Mouse (Mus musculus): ENCODE results near the gene Elf2. TPM values are rescaled to one million over a fixed set of nuclear protein-coding genes. Genes with fewer than 3 reads are reported as not detected.
A peak's percentile ranks its signal among the peaks of the same experiment; 100 is the strongest.
"Not testable (repeated sequence)": the region's sequence is repeated elsewhere in the genome, so short reads cannot be mapped to it uniquely, and the experiment has no call there.

The Elf2 gene
- polyA plus RNA-seq, 1 experiment from 2014 or later = 44.2 TPM

DNA sequence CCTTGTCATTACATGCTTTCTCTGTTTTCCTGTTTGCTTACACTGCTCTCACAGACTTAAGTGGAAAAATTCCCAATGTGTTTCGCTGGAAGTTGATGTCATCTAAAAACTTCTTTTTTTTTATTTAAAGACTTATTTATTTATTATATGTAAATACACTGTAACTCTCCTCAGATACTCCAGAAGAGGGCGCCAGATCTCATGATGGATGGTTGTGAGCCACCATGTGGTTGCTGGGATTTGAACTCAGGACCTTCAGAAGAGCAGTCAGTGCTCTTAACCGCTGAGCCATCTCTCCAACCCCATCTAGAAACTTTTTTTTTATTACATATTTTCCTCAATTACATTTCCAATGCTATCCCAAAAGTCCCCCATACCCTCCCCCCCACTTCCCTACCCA is 22.4 kb downstream of the Elf2 start:
- H3K27ac ChIP-seq, H3K4me1 ChIP-seq: not testable (repeated sequence)
- H3K36me3 ChIP-seq (replicated peaks) = peaks cover 68% of the 10 kb centered on the region

GRCm38 (mm10) chr3:51316876-51317275 is 23.6 kb downstream of the Elf2 start:
- H3K27ac ChIP-seq = no peak overlapping the region
- peaks cover under 1% of the 10 kb centered on the region; the same call in 1 of the 2 replicates for H3K4me1 ChIP-seq
- H3K4me3 ChIP-seq = no peak overlapping the region
- no peaks in the 10 kb centered on the region for H3K27me3 ChIP-seq (ENCODE audit: poor library complexity, severe bottlenecking)
- no peaks in the 10 kb centered on the region for H3K9me3 ChIP-seq
- peaks cover 61% of the 10 kb centered on the region for H3K36me3 ChIP-seq (replicated peaks)
- no peak for DNase-seq (ENCODE audit: extremely low spot score, low spot score)
- 90% methylated on average over 10 of the region's 10 CpGs for WGBS

More for the DNA sequence above, 22.4 kb downstream of the Elf2 start:
- not testable (repeated sequence) for H3K4me3 ChIP-seq; DNase-seq (ENCODE audit: extremely low spot score, low spot score); H3K27me3 ChIP-seq (ENCODE audit: poor library complexity, severe bottlenecking); H3K9me3 ChIP-seq
- WGBS = 90% methylated on average over 3 of the region's 3 CpGs

DNA sequence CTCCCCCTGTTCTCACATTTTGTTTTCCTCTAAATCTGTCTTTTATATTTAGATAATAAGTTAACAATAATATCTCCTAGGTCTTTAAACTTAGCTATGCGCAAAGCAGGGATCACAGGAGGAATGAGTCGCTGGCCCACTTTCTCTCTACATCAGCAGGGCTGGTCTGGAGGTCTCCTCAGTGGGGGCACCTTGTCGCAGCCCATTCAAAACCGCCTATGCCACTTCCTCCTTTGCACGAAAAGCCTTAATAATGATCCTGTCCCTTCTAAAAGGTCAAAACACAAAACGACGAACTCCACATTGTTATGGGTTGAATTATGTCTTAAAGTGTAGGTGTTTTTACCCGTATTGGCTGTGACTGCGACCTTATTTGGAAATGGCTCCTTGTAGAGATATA is 28.8 kb downstream of the Elf2 start:
- peaks cover 3% of the 10 kb centered on the region; the same call in 1 of the 2 replicates for H3K9me3 ChIP-seq
- peaks cover 37% of the 10 kb centered on the region for H3K36me3 ChIP-seq (replicated peaks)
- no peaks in the 10 kb centered on the region for H3K27me3 ChIP-seq (ENCODE audit: poor library complexity, severe bottlenecking)
- H3K27ac ChIP-seq = no peak overlapping the region
- 50% methylated on average over 9 of the region's 9 CpGs for WGBS
- H3K4me3 ChIP-seq = no peak overlapping the region
- DNase-seq (ENCODE audit: extremely low spot score, low spot score) = no peak
- peaks cover 21% of the 10 kb centered on the region for H3K4me1 ChIP-seq

DNA sequence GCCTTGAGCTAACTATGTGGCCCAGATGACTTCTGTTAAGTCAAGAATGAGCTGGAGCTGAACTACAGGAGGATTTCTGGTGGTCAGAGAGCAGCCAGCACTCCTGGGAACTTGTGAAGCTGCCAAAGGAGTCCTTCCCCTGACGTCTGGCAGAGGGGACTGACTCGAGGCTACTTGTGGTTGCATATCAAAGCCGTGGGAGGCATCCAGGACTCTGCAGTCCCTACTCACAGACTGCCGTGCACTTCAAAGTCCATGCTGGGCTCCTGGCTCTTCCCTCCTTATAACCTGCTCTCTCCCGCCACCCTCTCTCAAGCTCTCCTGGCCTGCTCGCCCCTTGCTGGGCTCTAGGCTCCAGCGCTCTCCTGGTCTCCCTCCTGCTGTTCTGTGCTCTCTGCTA is 30.4 kb downstream of the Elf2 start:
- Histone ChIP-seq H3K27me3 (ENCODE audit: poor library complexity, severe bottlenecking) (no peaks in the 10 kb centered on the region), H3K27ac (0 out of 2 replicates have a peak overlapping the region, but pooled peaks have one; percentile 40), H3K4me1 (peaks cover 21% of the 10 kb centered on the region), H3K36me3 (replicated peaks) (peaks cover 49% of the 10 kb centered on the region), H3K9me3 (peaks cover 3% of the 10 kb centered on the region; the same call in 1 of the 2 replicates), H3K4me3 (no peak overlapping the region)
- WGBS = 55% methylated on average over 7 of the region's 7 CpGs
- no peak for DNase-seq (ENCODE audit: extremely low spot score, low spot score)

DNA sequence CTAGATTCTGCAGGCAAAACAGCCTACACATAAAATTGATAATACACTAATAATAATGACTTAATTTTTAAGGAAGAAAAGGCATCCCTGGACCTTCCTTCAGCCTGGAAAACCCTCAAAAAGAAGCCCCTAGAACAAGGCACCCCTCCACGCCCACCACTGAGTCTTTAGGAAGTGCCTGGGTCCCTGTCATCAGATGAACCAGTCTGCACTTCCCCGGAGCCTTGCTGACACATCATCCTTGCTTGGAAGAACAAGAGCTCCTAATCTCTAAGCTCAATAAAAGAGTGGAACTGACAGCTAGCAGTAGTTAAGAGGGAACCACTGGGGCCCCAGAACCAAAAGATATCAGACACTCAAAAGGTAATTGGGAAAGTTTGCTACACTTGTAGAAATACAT is 33.8 kb downstream of the Elf2 start:
- no peak for DNase-seq (ENCODE audit: extremely low spot score, low spot score)
- peaks cover 50% of the 10 kb centered on the region for H3K36me3 ChIP-seq (replicated peaks)
- 89% methylated on average over 2 of the region's 2 CpGs for WGBS

GRCm38 (mm10) chr3:51305961-51306360 is 34.5 kb downstream of the Elf2 start:
- Histone ChIP-seq H3K4me1 (peaks cover 11% of the 10 kb centered on the region), H3K4me3 (no peak overlapping the region), H3K9me3 (peaks cover 3% of the 10 kb centered on the region; the same call in 1 of the 2 replicates), H3K27me3 (ENCODE audit: poor library complexity, severe bottlenecking) (no peaks in the 10 kb centered on the region), H3K36me3 (replicated peaks) (peaks cover 56% of the 10 kb centered on the region), H3K27ac (no peak overlapping the region)
- DNase-seq (ENCODE audit: extremely low spot score, low spot score) = no peak
- 88% methylated on average over 8 of the region's 8 CpGs for WGBS

More for the DNA sequence above, 33.8 kb downstream of the Elf2 start:
- no peak overlapping the region for H3K4me3 ChIP-seq
- H3K9me3 ChIP-seq = peaks cover 3% of the 10 kb centered on the region; the same call in 1 of the 2 replicates
- H3K27me3 ChIP-seq (ENCODE audit: poor library complexity, severe bottlenecking) = no peaks in the 10 kb centered on the region
- H3K4me1 ChIP-seq = peaks cover 18% of the 10 kb centered on the region
- H3K27ac ChIP-seq = no peak overlapping the region

DNA sequence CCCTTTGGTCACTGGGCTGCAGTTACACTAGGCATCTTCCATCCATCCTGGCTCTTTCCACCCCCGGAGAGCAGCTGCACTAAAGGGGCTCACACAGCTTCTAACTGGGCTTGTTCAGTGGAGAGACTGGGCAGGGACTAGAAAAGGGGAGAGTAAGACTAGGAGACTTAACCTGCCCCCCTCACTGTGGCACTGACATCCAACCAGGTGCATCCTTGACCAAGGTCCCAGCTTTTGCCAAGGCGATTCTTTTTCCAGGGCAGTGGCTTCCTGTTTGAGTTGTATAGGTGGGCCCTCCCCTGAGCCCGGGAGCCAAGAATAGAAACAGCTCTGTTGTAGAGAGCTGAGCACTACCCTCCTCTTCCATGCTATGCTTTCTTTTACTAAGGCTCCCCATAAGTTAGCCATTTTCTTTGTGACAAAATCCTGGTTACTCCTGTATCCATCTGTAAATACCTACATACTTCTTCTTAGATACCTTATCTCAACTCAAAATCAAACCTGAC is 37.4 kb downstream of the Elf2 start:
- Histone ChIP-seq H3K9me3 (peaks cover 3% of the 10 kb centered on the region; the same call in 1 of the 2 replicates), H3K4me1 (no peaks in the 10 kb centered on the region), H3K27me3 (ENCODE audit: poor library complexity, severe bottlenecking) (no peaks in the 10 kb centered on the region), H3K27ac (no peak overlapping the region), H3K4me3 (no peak overlapping the region), H3K36me3 (replicated peaks) (peaks cover 51% of the 10 kb centered on the region)
- whole genome bisulfite sequencing = 86% methylated on average over 3 of the region's 3 CpGs
- DNase-seq (ENCODE audit: extremely low spot score, low spot score) = no peak

GRCm38 (mm10) chr3:51301583-51301982 is 38.9 kb downstream of the Elf2 start:
- 86% methylated on average over 6 of the region's 6 CpGs for WGBS
- Histone ChIP-seq H3K27ac (no peak overlapping the region), H3K4me1 (0 out of 2 replicates have a peak, but pooled peaks cover 1% of the 10 kb centered on the region), H3K27me3 (ENCODE audit: poor library complexity, severe bottlenecking) (no peaks in the 10 kb centered on the region), H3K4me3 (no peak overlapping the region), H3K9me3 (no peaks in the 10 kb centered on the region; the same call in 1 of the 2 replicates), H3K36me3 (replicated peaks) (peaks cover 53% of the 10 kb centered on the region)
- DNase-seq (ENCODE audit: extremely low spot score, low spot score) = no peak

DNA sequence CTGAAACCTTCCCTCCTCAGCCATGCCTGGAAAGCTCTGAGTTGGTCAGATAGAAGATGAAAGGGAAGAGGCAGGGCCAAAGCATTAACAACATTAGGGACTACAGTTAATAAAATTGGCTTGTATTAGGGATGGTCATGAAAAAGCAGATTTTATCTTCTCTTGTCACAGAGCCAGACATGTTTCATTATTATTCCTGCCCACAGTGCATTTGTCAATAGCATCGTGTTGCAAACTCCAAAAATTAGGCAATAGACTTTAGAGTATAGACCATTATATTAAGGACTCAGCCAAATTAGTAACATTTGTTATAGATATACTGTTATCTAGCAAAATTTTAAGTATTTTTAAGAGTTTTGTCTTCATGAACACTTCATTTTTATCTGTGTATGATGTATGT is 43.7 kb downstream of the Elf2 start:
- Histone ChIP-seq H3K27ac (no peak overlapping the region), H3K36me3 (replicated peaks) (peaks cover 46% of the 10 kb centered on the region), H3K4me3 (no peak overlapping the region), H3K27me3 (ENCODE audit: poor library complexity, severe bottlenecking) (no peaks in the 10 kb centered on the region), H3K9me3 (no peaks in the 10 kb centered on the region; the same call in 1 of the 2 replicates), H3K4me1 (0 out of 2 replicates have a peak, but pooled peaks cover 2% of the 10 kb centered on the region)
- 84% methylated on average over 1 of the region's 1 CpGs for WGBS
- DNase-seq (ENCODE audit: extremely low spot score, low spot score) = no peak

DNA sequence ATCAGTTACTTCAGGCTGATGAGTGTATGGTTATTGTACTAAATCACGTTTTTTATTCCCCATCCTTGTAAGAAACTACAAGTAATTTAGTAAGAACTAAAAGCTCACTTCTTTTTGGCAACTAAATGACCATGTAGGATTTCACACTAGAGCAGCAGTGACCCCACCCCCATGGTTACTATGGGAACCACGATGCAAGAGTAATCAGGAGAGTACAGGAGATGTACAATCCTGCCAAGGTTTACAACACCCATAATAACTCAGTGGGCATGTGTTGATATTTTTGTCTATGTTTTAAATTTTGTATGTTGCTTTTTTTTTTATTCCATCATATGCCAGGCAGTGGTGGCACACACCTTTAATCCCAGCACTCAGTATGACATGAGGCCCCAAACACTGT is 45.2 kb downstream of the Elf2 start:
- 79% methylated on average over 2 of the region's 2 CpGs for WGBS
- no peak for DNase-seq (ENCODE audit: extremely low spot score, low spot score)
- 0 out of 2 replicates have a peak, but pooled peaks cover 2% of the 10 kb centered on the region for H3K4me1 ChIP-seq
- H3K36me3 ChIP-seq (replicated peaks) = peaks cover 36% of the 10 kb centered on the region
- no peak overlapping the region for H3K4me3 ChIP-seq
- no peak overlapping the region for H3K27ac ChIP-seq
- H3K9me3 ChIP-seq = no peaks in the 10 kb centered on the region
- H3K27me3 ChIP-seq (ENCODE audit: poor library complexity, severe bottlenecking) = no peaks in the 10 kb centered on the region

DNA sequence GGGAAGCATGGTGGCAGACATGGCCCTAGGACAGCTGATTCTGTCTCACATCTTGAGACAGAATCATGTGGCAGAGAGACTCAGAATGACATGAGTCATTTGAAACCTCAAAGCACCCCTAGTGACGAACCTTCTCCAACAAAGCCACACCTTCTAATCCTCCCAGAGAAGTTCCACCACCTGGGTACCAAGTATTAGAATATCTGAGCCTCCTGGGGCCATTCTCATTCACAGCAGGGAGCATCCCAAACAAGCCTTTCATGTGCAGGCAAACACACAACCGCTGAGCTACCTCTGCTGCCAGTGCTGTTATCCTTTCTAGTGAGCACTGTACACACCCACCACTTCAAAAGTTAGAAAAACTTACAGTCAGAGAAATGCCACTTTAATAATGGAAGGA is 46.2 kb downstream of the Elf2 start:
- Histone ChIP-seq H3K9me3 (no peaks in the 10 kb centered on the region), H3K36me3 (replicated peaks) (peaks cover 31% of the 10 kb centered on the region), H3K4me3 (no peak overlapping the region), H3K27ac (no peak overlapping the region), H3K27me3 (ENCODE audit: poor library complexity, severe bottlenecking) (no peaks in the 10 kb centered on the region), H3K4me1 (0 out of 2 replicates have a peak, but pooled peaks cover 2% of the 10 kb centered on the region)
- no peak for DNase-seq (ENCODE audit: extremely low spot score, low spot score)
- WGBS = 44% methylated on average over 2 of the region's 2 CpGs

DNA sequence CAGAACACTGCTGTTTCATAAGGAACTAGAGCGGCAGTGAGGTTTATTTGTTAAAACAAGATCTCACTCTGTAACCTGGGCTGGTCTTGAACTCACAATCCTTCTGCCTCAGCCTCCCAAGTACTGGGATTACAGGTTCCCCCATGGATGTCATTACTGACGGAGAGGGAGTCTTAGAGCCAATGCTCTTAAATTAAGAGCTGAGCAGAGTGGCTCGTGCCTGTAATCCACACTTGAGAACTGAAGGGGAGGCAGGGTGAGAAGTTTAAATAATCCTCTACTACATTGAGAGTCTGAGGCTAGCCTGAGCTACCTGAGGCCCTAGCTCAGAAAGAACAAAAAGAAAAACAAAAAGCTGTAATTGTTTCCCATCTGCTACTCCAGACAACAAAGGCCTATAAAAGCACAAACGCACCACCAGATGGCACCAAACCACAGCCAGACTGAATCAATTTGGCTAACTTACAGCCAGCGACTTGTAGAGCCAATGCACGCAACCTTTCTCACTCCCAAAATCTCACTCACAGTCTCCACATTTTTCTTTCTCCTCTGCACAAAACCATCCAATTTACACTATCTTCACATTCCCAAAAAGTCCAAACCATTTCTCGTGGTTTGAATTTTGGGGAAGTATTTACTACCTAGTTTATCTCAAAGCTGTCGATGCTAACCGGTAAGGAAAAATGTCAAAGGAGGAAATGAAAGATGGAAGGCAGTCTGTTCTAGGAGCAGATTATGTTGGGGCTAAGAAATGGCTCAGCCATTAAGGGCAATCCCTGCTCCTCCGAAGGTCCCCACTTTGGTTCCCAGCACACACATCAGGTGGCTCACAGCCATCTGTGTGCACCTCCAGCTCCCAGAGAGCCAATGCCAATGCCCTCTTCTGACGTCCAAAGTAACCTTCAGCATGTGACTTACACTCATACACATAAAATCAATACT is 51.3 kb downstream of the Elf2 start:
- H3K27ac ChIP-seq = peak overlapping the region; percentile 71; the same call in 1 of the 2 replicates

DNA sequence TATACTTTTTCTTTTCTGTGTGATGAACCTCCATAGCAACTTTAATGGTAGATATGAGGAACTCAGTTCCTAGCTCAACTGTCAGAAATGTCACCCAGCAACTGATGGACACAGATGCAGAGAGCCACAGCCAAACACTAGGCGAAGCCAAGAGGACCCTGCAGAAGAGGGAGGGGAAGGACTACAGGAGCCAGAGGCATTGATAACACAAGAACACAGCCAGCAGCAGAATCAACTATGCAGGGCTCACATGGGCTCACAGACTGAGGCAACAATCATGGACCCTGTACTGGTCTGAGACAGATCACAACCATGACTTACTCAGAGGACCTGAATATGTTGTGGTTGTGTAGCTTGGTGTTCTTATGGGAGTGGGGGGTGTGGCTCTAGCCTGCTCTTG is 56.1 kb downstream of the Elf2 start:
- WGBS = 87% methylated on average over 1 of the region's 1 CpGs
- H3K27ac ChIP-seq = no peak overlapping the region
- H3K9me3 ChIP-seq = no peaks in the 10 kb centered on the region
- H3K27me3 ChIP-seq (ENCODE audit: poor library complexity, severe bottlenecking) = no peaks in the 10 kb centered on the region
- no peaks in the 10 kb centered on the region for H3K4me1 ChIP-seq
- DNase-seq (ENCODE audit: extremely low spot score, low spot score) = no peak
- H3K4me3 ChIP-seq = no peak overlapping the region
- peaks cover 9% of the 10 kb centered on the region for H3K36me3 ChIP-seq (replicated peaks)

More for the DNA sequence above, 51.3 kb downstream of the Elf2 start:
- 63% methylated on average over 11 of the region's 11 CpGs for WGBS
- DNase-seq (ENCODE audit: extremely low spot score, low spot score) = peak; percentile 74
- no peaks in the 10 kb centered on the region for H3K4me1 ChIP-seq
- peaks cover 24% of the 10 kb centered on the region for H3K36me3 ChIP-seq (replicated peaks)
- no peaks in the 10 kb centered on the region for H3K27me3 ChIP-seq (ENCODE audit: poor library complexity, severe bottlenecking)
- H3K9me3 ChIP-seq = no peaks in the 10 kb centered on the region
- H3K4me3 ChIP-seq = no peak overlapping the region

Measured in forebrain, embryonic 10.5 days (tissue).